Mouse (Mus musculus) adrenal gland, postnatal 25 days (tissue): ENCODE data around the gene Usp19. TPM values are rescaled to one million over a fixed set of nuclear protein-coding genes. Genes with fewer than 3 reads are reported as not detected.

Source experiments
- DNase-seq: peaks from one replicate; pipeline ENCODE4 v3.0.0; 2021; ENCODE audit warnings: mixed read lengths
- long read RNA-seq: library from polyadenylated mRNA; stranded (forward); transcript quantifications from one replicate; pipeline ENCODE4 v2.0.0, GENCODE M21; 2021
- total RNA-seq: library from RNA; stranded (reverse); gene quantifications from 2 replicates; pipeline ENCODE4 v1.2.3, GENCODE M21; 2021

The Usp19 gene
- 292 and 314 TPM in 2 replicates for total RNA-seq
- long read RNA-seq, full-length matches to known transcripts: 30 of 97 reads
- long read RNA-seq, partial matches to known transcripts: 50 of 97 reads
- long read RNA-seq, other reads (novel, unspliced or antisense): 17 of 97 reads

DNA sequence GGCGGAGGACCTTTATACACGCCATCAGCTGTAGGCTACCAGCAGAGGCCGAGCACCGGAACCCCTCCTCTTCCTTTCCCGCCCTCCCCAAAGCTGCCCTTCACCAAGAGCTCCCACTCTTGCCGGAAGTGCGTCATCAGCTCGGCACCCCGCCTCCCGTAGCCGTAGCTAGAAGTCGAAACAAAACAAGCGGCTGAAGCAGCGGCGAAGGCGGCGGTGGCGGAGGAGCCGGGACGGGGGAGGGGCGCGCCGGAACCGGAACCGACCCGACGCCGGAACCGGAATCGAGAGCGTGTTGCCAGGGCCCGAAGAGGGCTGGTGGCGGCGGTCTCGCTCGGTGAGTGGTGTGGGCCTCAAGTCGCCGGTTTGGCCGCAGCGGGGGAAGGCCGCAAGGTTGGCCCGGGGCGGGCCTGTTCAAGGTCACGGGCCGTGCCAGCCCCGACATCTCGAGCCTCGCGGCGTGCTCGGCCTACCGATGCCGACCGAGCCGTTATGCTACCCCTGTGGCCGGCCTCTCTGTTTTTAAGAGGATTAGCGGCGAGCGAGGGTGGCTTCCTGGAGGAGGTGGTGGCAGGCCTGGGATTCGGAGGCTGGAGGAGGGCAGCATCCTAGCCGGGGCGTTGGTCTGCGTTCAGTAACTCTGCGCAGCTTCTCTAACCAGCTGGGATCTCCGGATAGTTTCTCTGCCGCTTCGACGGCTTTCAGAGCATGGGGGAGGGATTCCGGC is at the start of gene Usp19:
Gene Usp19 (plus strand): TSS at position 44 of the 727 bp plus-strand sequence.
- DNase-seq: peak; percentile 95

DNA sequence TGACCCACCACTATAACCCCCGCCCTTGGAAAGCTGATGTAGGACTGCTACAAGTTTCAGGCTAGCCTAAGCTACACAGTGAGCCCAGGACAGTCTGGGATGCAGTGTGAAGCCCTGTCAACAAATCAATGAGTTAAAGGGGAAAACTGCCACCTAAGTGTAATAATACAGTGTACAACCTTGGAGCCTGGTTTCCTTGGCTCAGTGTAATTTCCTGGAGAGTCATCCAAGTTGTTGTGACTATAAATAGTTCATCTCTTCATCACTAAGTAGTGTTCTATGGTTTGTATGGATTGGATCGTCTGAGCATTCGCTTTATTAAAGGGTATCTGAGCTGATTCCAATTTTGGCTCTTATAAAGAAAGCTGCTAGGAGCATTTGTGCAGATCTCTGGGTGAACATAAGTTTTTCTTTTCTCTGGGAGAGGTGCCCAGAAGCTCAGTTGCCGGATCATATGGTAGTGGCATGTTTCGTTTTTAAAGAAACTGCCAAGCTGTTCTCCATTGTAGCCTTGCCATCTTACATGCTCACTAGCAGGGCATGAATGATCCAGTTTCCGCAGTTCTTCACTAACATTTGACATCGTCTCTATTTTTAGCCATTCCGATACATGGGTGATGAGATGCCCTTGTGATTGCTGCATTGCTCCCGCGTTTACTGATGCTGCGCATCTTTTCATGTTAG is 49.0 kb upstream of the Usp19 start:
- DNase-seq: no peak

DNA sequence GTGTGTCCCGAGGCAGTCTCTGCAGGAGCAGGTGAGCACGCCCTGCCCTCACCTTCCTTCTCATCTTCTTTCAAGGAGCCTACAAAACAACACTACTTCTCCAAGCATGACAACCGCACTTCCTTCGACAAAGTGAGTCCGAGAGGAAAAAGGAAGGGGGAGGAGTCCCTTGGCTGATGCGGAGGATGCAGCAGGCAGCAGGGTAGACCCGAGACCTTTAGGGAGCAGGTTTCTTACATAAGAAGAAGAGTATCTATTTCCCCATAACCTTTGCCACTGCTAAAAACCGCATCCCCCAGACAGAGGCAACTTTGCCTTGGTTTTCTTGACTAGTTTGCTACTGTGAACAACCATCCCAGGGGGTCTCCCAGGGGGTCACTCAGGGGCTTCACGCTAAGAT is 45.3 kb upstream of the Usp19 start:
- no peak for DNase-seq

DNA sequence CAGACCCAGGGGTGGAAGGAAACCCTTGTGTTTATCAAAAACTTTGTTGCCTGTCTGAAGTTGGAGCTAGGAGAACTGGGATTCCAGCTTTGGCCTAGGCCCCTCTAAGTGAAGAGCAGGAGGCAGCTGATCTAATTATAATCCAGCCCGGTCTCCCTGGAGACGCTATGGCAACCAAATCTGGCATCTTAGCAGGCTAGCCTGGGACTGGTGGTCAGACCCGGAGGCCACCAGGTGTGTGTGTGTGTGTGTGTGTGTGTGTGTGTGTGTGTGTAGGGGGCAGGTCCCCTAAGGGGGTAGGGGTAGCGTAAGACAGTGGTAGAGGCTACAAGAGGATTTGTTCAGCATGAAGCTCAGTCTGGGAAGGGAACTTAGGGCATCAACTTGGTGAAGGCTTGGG is 40.5 kb upstream of the Usp19 start:
- peak; percentile 43 for DNase-seq

- no peak for DNase-seq
These were observed 39.9 kb upstream of the Usp19 start for GRCm38 (mm10) chr9:108450292-108451169.

GRCm38 (mm10) chr9:108451170-108451493 is 39.3 kb upstream of the Usp19 start:
- no peak for DNase-seq

GRCm38 (mm10) chr9:108451519-108452160 is 38.8 kb upstream of the Usp19 start:
- no peak for DNase-seq

GRCm38 (mm10) chr9:108452291-108452906 is 38.0 kb upstream of the Usp19 start:
- DNase-seq: peak; percentile 91

DNA sequence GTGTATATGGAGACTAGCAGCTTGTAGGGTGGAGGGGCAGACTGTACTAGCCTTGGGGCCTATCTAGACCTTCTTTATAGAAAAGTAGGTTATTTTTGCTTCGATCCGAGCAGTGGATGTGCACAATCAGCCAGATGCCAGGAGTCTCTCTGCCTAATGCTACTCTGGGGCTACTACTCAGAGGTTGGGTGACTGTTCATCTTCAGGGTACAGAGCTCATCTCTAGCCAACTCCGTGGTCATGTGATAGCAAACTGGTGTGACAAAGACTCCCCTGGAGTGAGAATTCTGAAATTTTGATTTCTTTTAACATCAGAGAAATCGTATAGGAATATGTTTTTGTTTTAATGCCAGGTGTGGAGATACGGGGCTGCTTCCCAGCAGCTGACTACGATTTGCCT is 37.5 kb upstream of the Usp19 start:
- DNase-seq: no peak

DNA sequence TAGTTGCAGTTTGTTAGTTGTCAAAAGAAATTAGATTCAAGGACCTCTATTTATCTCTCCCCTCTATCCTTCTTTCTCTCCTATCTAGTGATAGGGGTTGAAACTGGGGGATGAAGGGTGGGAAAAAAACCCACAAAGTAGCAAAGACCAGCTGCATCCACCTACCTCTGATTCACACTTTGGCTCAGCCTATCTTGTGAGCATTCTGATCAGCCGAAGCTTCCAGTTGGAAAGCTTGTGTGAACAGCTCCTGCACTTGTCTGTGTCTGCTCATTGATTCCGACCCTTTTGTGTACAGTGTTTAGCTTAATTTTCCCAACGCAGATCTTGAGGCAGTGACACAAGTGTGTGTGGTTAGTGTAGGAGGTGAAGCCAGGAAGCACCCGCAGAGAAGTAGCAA is 36.9 kb upstream of the Usp19 start:
- no peak for DNase-seq

GRCm38 (mm10) chr9:108454429-108454828 is 36.0 kb upstream of the Usp19 start:
- no peak for DNase-seq

GRCm38 (mm10) chr9:108455747-108456571 is 34.4 kb upstream of the Usp19 start:
- no peak for DNase-seq

DNA sequence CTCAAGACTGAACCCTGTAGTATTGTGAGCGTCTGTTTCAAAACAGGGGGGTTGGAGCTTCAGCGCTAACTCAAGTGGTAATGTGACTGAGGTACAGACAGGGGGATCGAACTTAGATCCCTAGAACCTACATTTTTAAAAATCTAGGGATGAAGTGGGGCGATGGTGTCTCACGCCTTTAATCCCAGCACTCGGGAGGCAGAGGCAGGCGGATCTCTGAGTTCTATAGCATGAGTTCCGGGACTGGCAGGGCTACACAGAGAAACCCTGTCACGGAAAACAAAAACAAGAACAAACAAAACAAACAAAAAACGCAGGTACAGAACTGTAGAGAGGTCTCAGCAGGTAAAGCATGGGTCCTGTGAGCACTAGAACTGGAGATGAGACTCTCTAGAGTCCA is 33.4 kb upstream of the Usp19 start:
- DNase-seq: no peak

DNA sequence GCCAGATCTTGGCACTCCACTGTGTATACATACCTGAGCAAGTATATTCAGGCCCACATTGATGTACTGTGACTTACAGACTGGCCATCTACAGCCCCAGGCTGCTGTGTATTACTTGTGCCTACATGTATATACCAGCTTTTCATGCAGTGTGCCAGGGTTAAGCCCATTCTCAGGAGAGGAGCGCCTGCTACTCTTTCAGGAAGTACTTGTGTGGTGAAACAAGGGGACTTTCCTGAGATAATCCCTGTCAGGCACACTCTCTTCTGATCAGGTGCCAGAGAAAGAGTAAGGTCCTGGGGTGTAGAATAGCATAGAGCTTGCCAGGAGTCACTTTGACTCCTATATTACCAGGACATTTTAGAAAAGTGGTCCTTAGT is 30.5 kb upstream of the Usp19 start:
- DNase-seq: no peak

DNA sequence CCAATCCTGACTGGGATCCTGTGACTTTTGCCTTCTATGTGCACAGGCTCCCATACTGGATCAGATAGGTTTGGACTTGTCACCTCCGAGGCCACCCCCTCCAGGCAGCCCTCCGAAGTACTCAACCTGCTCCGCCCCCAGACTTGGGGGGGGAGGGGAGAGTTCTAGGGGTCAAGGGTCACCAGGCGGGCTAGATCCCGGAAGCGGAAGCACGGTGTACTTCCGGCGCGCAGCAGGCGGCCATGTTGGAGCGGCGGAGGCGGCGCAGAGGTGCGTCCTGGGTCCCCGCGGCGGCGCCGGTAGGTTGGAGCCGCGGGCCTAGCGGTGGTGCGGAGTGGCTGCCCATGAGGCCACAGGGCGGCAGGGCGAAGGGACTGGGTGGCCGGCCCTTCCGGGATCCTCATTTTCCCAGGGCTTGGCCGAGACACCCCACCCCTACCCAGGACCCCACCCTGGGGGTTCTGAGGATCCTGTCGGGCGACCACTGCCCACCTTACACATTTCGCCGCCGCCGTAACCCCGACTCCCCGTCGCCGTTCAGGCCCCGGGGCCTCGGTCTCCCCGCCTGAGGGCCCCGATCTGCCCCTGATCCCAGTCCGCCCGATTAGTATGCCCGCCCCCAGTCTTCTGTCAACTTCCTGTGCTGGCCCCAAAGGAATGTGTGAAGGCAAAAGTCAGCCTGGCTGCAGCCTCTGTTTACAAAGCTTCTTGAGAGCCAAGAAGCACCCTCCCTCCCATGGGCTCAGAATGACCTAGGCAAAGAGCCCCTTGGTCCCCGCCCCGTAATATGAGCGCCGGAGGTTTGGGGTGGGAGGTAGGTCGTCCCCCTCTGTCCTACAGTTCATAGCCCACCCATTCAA is 29.9 kb upstream of the Usp19 start, which contains the start of gene Ccdc71:
Gene Ccdc71 (plus strand): TSS at position 209 of the 860 bp plus-strand sequence.
- DNase-seq: peak; percentile 87

GRCm38 (mm10) chr9:108461181-108461631 is 29.2 kb upstream of the Usp19 start, which contains the start of gene Klhdc8b:
Gene Klhdc8b (minus strand): TSS chr9:108461581.
- no peak for DNase-seq

GRCm38 (mm10) chr9:108461675-108462074 is 28.7 kb upstream of the Usp19 start:
- DNase-seq: no peak

DNA sequence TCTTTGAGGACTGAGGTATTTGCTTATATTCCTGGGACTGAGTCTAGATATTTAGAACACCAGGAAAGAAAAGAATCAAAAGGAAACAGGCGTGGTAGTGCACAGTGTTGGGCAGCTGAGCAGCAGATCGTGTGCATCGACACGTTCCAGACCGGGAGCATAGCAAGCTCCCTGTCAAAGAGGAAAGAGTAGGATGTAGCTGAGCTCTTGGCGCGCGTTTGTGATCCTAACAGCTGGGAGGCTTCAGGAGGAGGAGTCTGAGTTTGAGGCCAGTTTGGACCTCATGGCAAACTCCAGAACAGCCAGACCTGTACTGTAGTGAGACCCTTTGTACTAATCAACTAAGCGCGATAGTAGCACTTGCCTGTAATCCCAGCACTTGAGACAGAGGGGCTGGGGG is 28.2 kb upstream of the Usp19 start:
- DNase-seq: no peak

- DNase-seq: peak; percentile 43
These were observed 26.7 kb upstream of the Usp19 start for GRCm38 (mm10) chr9:108463713-108464112.

GRCm38 (mm10) chr9:108466219-108466618 is 24.2 kb upstream of the Usp19 start:
- DNase-seq: no peak
